Mouse (Mus musculus) kidney, postnatal 0 days (tissue): ENCODE measurements at regions not wholly inside any gene's neighbourhood (a gene's known extent, or its start where the extent isn't known, plus 50 kb on each side); places are given as distances from the start of the nearest gene placed in this dataset.

Source experiments
- ATAC-seq: fragments of 200-750 bp; cut with Nextera tagmentation; replicated peaks from 2 replicates; pipeline ENCODE4 v1.8.0; 2017; ENCODE audit warnings: low read depth, moderate number of reproducible peaks, moderate TSS enrichment, moderate library complexity; ENCODE audit not compliant: low FRiP score
- DNase-seq: peaks from one replicate; pipeline ENCODE4 v3.0.0-alpha.2; 2016; ENCODE audit warnings: low spot score
- H3K27ac ChIP-seq: fragments of 300-500 bp; sonication (generic); 2 replicates; pipeline ENCODE4 v1.5.1; 2014; ENCODE audit warnings: mild to moderate bottlenecking
- H3K27me3 ChIP-seq: fragments of 300-500 bp; sonication (generic); 2 replicates; pipeline ENCODE4 v1.6.1; 2014; ENCODE audit warnings: low read length, mixed read lengths; ENCODE audit not compliant: insufficient read depth
- H3K36me3 ChIP-seq: fragments of 300-500 bp; sonication (generic); 2 replicates; pipeline ENCODE4 v1.6.1; 2014; ENCODE audit warnings: low read length, mixed read lengths; ENCODE audit not compliant: insufficient read depth
- H3K4me1 ChIP-seq: fragments of 300-500 bp; sonication (generic); replicated peaks from 2 replicates; pipeline ENCODE4 v1.6.1; 2014; ENCODE audit warnings: antibody characterized with exemption, low read length, mixed read lengths; ENCODE audit not compliant: insufficient read depth
- H3K4me2 ChIP-seq: fragments of 300-500 bp; sonication (generic); 2 replicates; pipeline ENCODE4 v1.6.1; 2014; ENCODE audit warnings: mild to moderate bottlenecking, low read length, moderate library complexity, mixed read lengths
- H3K4me3 ChIP-seq: fragments of 300-500 bp; sonication (generic); replicated peaks from 2 replicates; pipeline ENCODE4 v1.5.1; 2014; ENCODE audit warnings: low read depth, low read length
- H3K9ac ChIP-seq: fragments of 300-500 bp; sonication (generic); 2 replicates; pipeline ENCODE4 v1.6.1; 2014; ENCODE audit warnings: low read depth, low read length
- H3K9me3 ChIP-seq: fragments of 300-500 bp; sonication (generic); replicated peaks from 2 replicates; pipeline ENCODE4 v1.6.1; 2016; ENCODE audit warnings: low read length, inconsistent platforms, mixed read lengths
- CTCF ChIP-seq: IDR thresholded peaks from 2 replicates; pipeline ENCODE4 v1.5.1; 2016; ENCODE audit warnings: antibody characterized with exemption, low read depth, mild to moderate bottlenecking, moderate library complexity
- WGBS: fragments of 180-500 bp; shearing (Covaris S2); extraction: QIAGEN DNeasy Blood & Tissue Kit; methylation state at CpG from one replicate; pipeline ENCODE4 v1.1.7; 2014; 5-methylcytosine and 5-hydroxymethylcytosine counted together

DNA sequence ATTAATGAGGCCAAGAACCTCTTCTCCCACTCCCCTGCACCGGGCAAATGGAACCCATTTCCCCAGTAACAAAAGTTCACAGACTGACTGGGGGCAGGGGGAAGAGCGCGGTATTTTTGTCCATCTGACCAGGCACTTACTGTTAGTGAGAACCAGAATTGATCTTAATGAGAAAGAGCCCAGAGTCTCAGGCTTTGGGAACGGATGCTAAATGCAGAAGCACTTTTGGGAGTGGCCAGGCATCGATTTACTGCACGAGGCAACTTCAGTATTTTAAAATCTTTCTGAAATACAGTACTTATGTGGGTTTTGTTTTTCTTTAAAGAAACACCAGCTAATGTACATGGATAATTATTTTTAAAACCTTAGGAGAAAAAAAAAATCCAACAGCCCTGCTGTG is 51.0 kb upstream of the Foxn3 start:
- no peak for ATAC-seq
- Histone ChIP-seq H3K27me3 (no peaks in the 10 kb centered on the region), H3K4me3 (no peak overlapping the region), H3K4me1 (no peaks in the 10 kb centered on the region), H3K27ac (no peak overlapping the region), H3K9me3 (no peaks in the 10 kb centered on the region), H3K4me2 (no peak overlapping the region), H3K36me3 (no peaks in the 10 kb centered on the region), H3K9ac (no peak overlapping the region)
- DNase-seq, result no peak
- TF ChIP-seq CTCF, result no peak
- 49% methylated on average over 6 of the region's 6 CpGs for WGBS
